Mouse (Mus musculus) layer of hippocampus, adult 18-20 months (tissue): ENCODE results near the gene Nmnat1. TPM values are rescaled to one million over a fixed set of nuclear protein-coding genes. Genes with fewer than 3 reads are reported as not detected.

Source experiments
- DNase-seq, 2 experiments: peaks; one replicate each; pipeline ENCODE4 v3.0.0; 2022; ENCODE audit warnings: low spot score in 2 of 2
- long read RNA-seq: library from polyadenylated mRNA; stranded (forward); transcript quantifications from one replicate; pipeline ENCODE4 v2.0.0, GENCODE M21; 2021
- total RNA-seq, 2 experiments: library from RNA; stranded (reverse); gene quantifications; 2 replicates each; pipeline ENCODE4 v1.2.3; 2021

The Nmnat1 gene
- 1 to 10 TPM; 7.7 to 9.5 TPM for total RNA-seq
- long read RNA-seq, transcript Nmnat1-201 (5 exons, 1,238 nt) = major isoform, 9 of 13 reads
- long read RNA-seq, partial matches to known transcripts = 0 of 13 reads
- long read RNA-seq, other reads (novel, unspliced or antisense) = 2 of 13 reads

- peak; percentile 89 to 92 for DNase-seq
Observed at GRCm38 (mm10) chr4:149485053-149485824, at the start of gene Nmnat1, which contains the start of gene Lzic. Gene Nmnat1 (minus strand): TSS chr4:149485202. Gene Lzic (plus strand): TSS chr4:149485229.

- DNase-seq = no peak
Observed at GRCm38 (mm10) chr4:149529691-149530090, 44.7 kb upstream of the Nmnat1 start.

GRCm38 (mm10) chr4:149527621-149528354, 42.8 kb upstream of the Nmnat1 start:
- no peak for DNase-seq

GRCm38 (mm10) chr4:149526330-149526729, 41.3 kb upstream of the Nmnat1 start:
- DNase-seq = no peak

- DNase-seq = no peak
Observed at GRCm38 (mm10) chr4:149525811-149526210, 40.8 kb upstream of the Nmnat1 start.

GRCm38 (mm10) chr4:149525170-149525569, 40.2 kb upstream of the Nmnat1 start:
- DNase-seq = no peak

GRCm38 (mm10) chr4:149523961-149524360, 39.0 kb upstream of the Nmnat1 start:
- no peak for DNase-seq

- DNase-seq = no peak
Observed at GRCm38 (mm10) chr4:149521258-149521657, 36.3 kb upstream of the Nmnat1 start.

- no peak for DNase-seq
Observed at GRCm38 (mm10) chr4:149518351-149519220, 33.6 kb upstream of the Nmnat1 start.

- peak; percentile 95 to 96 for DNase-seq
Observed at GRCm38 (mm10) chr4:149517868-149518340, 32.9 kb upstream of the Nmnat1 start, which contains the start of gene Ctnnbip1. Gene Ctnnbip1 (plus strand): TSS chr4:149518236.

GRCm38 (mm10) chr4:149515706-149516105, 30.7 kb upstream of the Nmnat1 start:
- no peak for DNase-seq

- DNase-seq = no peak
Observed at GRCm38 (mm10) chr4:149512072-149512471, 27.1 kb upstream of the Nmnat1 start.

- peak in 1 of 2 experiments; percentile 41 for DNase-seq
Observed at GRCm38 (mm10) chr4:149511221-149511646, 26.2 kb upstream of the Nmnat1 start.

GRCm38 (mm10) chr4:149506904-149507303, 21.9 kb upstream of the Nmnat1 start:
- no peak for DNase-seq

GRCm38 (mm10) chr4:149505261-149505967, 20.4 kb upstream of the Nmnat1 start:
- DNase-seq = no peak

GRCm38 (mm10) chr4:149504858-149505257, 19.9 kb upstream of the Nmnat1 start:
- DNase-seq = no peak

GRCm38 (mm10) chr4:149504363-149504762, 19.4 kb upstream of the Nmnat1 start:
- DNase-seq = no peak

- DNase-seq = no peak
Observed at GRCm38 (mm10) chr4:149499790-149500189, 14.8 kb upstream of the Nmnat1 start.

GRCm38 (mm10) chr4:149498901-149499300, 13.9 kb upstream of the Nmnat1 start:
- DNase-seq = no peak

GRCm38 (mm10) chr4:149496612-149497011, 11.6 kb upstream of the Nmnat1 start:
- peak in 1 of 2 experiments; percentile 41 for DNase-seq
